Mouse (Mus musculus): ENCODE data around the gene Tanc2.

Tanc2 gene

DNA sequence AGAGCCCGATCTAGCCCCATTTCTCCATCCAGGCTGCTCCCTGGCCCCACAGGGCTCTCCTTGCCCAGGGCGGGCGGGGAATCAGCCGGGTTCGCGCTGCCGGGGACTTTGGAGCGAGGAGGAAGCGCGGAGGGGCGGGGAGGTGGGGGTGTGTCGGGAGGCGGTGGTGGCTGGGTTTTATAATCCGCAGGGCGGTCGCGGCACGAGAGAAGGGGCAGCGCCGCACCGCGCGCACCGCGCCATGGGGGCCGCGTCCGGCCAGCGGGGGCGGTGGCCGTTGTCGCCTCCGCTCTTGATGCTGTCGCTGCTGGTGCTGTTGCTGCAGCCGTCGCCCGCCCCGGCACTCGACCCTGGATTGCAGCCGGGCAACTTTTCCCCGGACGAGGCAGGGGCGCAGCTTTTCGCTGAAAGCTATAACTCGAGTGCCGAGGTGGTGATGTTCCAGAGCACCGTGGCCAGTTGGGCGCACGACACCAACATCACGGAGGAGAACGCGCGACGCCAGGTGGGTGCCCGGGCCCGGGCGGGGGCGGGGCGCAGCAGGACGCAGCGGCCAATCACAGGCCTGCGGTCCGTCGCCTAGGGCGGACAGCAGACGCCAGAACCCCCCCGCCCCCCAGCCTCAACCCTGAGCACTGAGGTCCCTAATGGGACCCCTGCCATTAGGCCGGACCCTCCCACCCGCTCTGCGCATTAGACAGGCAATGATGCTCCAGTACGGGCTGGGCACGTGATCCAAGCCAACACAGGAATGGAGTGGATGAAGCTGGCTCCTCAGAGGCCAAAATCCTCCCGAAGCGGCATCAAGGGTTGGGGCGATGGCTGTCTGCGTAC lies 378.2 kb downstream of the Tanc2 start, which contains the start of gene Ace:
TSS of gene Ace (plus strand) at position 205 of the 834 bp plus-strand sequence.
- TF ChIP-seq GATA4 (IDR thresholded peaks at IDR 0.05; ENCODE audit: insufficient replicate concordance, low read length): no peak

DNA sequence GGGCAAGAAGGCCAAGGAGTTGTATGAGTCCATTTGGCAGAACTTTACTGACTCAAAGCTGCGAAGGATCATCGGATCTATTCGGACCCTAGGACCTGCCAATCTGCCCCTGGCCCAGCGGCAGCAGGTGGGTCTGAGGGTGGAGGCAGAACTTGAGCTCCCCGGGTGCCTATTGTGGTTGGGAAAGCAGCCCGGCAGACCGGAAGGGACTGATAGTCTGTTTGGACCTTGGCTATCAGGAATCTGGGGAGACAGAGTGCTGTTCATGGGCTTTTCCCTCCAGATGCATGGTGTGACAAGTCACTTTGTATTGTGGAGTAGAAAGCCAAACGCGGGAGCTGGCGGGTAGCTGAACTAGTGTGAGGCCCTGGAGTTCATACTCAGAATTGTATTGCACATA lies 379.2 kb downstream of the Tanc2 start:
- TF ChIP-seq GATA4 (IDR thresholded peaks at IDR 0.05; ENCODE audit: insufficient replicate concordance, low read length): no peak

DNA sequence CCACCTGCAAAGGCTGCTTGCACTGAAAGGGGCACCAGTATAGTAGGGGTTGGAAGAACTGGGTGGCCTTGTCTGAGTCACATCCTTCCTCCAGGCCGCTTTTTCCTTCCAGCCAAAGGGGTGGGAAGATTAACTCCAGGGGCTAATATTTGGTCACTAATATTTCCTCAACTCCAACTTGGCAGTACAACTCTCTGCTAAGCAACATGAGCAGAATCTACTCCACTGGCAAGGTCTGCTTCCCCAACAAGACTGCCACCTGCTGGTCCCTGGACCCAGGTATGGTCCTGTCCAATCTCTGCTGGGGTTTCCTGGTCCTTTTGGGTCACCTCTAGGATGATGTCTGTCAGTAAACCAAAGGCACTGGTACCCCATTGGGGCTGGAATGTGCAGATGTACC lies 379.7 kb downstream of the Tanc2 start:
- TF ChIP-seq GATA4 (IDR thresholded peaks at IDR 0.05; ENCODE audit: insufficient replicate concordance, low read length): no peak

DNA sequence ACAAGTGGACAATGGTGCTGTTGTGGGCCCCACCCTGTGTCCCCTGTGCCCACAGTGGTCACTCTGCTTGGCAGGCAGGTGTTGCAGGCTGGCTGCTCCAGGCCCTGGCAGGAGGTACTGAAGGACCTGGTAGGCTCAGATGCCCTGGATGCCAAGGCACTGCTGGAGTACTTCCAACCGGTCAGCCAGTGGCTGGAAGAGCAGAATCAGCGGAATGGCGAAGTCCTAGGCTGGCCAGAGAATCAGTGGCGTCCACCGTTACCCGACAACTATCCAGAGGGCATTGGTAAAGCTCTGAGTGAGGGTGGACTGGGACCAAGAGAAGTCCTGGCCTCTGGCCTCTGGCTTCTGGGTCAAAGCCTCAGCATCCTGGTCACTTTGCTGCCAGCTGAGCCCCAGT lies 384.8 kb downstream of the Tanc2 start:
- TF ChIP-seq GATA4 (IDR thresholded peaks at IDR 0.05; ENCODE audit: insufficient replicate concordance, low read length): no peak

DNA sequence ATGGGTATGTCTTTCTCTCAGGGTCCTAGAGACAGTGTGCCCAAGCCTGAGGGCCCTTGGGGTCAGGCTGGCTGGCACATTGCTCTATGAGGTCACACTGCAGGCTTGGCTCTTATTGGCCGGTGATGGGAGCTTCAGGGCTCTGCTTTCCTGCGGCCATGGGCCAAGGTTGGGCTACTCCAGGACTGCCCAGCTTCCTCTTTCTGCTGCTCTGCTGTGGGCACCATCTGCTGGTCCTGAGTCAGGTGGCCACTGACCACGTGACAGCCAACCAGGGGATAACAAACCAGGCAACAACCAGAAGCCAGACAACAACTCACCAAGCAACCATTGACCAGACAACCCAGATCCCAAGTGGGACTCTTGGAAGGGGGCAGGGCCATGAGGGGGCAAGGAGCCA lies 385.3 kb downstream of the Tanc2 start:
- TF ChIP-seq GATA4 (IDR thresholded peaks at IDR 0.05; ENCODE audit: insufficient replicate concordance, low read length): no peak

DNA sequence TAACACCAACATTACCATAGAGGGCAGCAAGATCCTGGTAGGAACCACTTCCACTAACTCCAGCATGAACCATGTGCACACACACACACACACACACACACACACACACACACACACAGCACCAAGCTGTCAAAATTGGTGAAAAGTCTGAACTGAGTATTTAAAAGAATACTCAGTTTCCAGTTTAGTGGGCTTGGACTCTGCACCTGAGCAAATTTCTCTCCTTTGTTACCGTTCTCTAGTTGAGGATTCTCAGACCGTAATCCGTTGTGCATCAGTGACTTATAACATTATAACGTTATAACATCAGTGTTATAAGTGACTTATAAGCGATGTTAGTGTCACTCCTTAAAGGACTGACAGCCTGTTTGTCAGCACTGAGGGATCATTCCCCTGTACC lies 385.9 kb downstream of the Tanc2 start:
- TF ChIP-seq GATA4 (IDR thresholded peaks at IDR 0.05; ENCODE audit: insufficient replicate concordance, low read length): no peak

DNA sequence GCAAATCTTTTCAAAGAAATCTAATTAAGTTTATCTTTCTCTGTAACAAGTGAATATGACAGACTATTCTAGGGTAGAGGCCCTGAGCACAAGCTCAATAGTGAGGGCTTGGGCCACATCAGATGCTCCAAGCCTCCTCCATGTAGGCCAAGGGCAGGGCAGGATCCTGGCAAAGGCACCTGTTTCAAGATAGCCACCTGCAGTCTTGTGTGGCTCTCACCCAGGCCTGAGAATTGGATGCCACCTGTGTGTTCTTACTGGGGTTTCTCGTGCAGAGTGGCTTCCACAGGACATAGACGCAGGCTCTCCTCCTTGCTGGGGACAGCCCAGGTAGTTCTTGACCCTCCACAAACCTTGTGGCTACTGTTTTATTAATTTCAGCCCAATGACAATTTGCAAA lies 388.4 kb downstream of the Tanc2 start:
- TF ChIP-seq GATA4 (IDR thresholded peaks at IDR 0.05; ENCODE audit: insufficient replicate concordance, low read length): no peak

DNA sequence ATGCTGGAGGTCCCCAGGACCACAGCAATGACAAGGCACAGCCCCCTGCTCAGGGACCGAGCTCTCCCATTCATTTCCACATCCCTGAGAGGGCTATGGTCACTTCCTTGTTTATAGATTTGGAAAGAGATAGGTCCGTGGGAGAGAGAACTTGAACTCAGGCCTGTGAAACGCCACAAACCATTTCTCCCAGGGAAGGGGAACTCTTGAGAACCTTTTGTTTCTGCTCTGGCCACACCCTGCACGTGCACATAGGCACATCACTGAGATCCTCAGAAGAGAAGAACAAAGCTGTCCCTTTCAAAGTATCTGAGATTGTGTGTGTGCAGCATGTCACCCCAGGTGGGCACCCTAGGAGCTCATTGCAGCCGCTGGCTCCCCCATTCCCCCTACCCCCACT lies 388.8 kb downstream of the Tanc2 start:
- no peak for TF ChIP-seq GATA4 (IDR thresholded peaks at IDR 0.05; ENCODE audit: insufficient replicate concordance, low read length)

All from liver, adult (tissue).